Mouse (Mus musculus) telencephalon, adult 2 months (tissue): ENCODE data around the gene Scn9a.

Experiments
- DNase-seq: peaks from one replicate; pipeline ENCODE4 v3.0.0-alpha.2; 2011; ENCODE audit warnings: low read depth, low spot score

The Scn9a gene

DNA sequence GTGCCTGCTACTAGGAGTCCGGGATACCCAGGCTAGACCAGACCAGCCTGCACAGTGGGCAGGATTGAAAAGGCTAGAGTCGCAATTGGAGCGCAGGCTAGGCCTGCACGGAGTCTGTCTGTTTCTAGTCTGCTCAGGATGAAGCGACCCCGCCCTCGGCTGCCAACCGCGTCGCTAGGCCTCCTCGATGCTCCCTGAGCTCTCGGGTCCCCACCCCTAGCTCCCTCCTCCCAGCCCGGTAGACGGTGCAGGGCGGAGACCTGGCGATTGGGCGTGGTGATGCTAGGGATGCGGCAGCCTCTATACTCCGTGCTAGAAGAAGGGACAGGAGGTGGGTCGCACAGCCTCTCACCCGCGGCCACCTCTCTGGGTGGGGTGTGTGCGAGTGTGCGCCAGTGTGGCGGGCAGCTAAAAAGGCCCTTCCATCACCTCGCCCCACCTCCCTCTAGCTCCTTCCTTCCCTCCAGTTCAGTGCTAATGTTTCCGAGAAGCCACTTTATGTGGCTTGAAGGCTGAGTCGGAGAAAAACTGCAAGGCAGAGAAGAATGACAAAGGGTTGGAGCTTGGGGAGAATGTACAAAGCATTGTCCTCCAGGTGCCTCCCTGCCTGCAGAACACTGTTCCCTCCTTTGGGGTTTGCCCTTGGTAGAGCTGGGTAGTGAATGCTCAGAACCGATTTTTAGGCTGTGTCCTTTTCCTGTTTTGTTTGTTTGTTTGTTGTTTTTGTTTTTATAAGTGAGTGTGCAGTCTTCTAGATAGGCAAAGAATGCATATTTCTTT is at the start of gene Scn9a:
Gene Scn9a, minus strand, starts transcription at position 383 of the 780 bp plus-strand sequence.
- peak; percentile 34 for DNase-seq

DNA sequence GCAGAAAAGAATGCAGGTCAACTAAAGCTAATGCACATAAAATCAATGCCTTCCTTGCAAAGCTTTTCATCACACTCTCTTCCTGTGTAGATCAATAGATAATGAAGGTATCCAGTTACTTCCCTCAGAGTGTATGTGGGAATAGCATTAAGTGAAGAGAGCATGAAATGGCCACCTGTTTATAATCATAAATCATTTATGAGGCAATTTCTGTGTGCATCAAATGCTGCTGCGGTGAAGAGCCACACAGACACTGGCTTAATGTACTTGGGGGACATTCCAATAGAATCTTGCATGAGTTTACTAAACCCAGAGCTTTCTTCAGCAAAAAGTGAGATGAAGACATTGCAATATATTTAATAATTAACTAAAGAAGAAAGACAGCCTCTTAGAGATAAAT is 27.2 kb upstream of the Scn9a start:
- DNase-seq, result no peak

DNA sequence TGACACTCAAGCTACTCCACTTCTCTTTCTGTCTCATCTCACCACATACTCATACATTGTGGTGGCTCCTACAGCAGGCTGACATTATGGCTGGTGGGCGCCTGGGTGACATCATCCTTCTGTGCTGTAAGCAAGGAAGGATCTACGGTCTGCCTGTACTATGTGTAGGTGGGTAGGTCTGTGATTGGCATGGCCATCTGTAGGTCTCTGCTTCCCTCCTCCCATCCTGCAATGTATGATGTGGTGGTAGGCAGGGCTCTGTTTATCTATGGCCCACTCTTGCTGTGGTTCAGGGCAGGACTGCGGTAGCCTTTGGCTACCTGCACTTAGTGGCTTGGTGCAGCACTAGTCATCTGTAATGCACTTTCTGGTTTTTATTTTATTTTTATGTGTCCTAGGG is 21.7 kb upstream of the Scn9a start:
- no peak for DNase-seq

DNA sequence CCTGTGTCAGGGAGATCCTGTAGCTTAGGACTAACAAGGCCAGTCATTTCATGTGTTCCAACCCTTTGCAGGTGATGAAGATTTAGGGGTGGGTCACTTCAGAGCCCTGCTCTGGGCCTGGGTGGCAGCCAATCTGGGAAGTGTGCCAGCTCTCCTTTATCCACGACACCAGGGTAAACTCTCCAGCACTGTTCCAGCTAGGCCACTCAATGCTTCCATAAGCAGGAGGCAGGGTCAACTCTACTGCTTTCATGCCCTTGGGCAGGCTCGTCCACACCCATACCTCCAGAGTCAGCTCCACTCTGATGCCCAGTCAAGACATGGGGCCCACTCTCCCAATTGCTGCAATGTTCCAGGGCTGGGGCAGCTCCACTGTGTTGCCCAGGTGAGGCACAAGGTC is 20.7 kb upstream of the Scn9a start:
- DNase-seq, result no peak

DNA sequence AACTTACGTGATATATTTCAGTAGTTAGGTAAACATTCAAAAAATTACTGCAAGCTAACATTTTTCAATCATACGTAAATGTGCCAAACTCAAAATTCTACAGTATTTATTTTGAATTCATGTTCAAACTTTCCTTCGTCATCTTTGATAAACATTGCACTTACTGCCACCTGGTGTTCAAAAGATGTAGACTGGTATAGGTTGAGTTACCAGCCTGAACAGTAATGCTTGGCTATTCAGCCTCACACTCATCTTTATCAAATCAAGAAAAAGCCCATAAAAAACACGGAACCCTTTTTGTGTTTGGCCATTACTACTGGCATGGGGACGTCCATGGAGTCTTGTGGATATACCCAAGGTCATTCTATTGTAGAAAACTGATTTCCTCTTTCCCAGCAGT is 9.6 kb upstream of the Scn9a start:
- no peak for DNase-seq

DNA sequence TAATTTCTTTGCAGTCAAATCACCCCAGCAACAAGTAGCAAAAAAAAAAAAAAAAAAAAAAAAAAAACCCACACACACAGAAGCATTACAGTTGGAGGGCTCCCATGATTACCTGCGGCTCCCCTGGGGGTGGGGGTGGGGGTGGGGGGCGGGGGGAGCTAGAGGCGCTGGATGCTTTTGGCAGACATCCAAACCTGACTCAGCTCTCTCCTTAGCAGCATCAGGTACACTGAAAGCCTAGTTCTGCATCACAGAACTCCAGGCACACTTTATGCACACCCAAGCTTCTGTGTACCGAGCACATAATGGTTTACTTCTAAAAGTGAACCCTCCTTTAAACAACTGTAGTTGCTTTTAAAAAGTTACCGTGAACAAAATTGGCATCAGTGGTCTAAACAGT is 2.0 kb downstream of the Scn9a start:
- DNase-seq, result no peak

DNA sequence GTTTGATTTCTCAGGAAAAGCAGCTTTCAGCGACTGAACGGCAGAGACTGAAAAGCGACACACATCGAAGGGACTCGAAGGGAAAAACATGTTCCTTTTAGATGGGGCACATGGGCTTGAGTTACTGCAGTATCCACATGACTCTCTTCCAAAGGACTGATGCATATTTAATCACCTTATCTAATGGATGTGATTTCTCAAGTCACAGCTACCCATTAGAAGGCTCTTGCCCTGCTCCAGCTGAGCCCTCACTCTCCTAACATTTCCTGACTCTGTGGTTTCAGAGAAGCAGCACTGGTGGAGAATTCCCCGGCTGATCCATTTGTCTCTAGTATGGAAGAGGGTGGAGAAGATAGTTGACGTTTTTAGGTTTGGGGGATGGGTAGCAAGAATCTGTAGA is 23.7 kb downstream of the Scn9a start:
- DNase-seq, result no peak

DNA sequence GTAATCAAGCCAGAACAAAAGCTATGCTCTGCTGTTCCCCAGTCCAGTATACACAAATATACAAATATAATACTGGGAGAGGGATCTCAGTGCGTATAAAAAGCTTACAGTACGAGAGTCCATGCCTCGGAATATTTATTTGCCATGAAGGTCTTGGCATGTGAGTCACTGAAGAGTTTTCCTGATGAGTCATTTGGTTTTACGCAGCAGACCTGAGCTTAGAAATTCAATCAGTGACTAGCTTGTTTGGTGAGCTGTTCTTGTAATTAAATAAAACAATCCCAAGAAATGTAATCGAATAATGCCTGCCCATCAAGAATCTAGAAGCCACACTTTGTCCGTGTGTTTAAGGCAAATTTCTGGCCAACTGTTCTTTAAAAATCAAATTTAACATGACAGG is 37.4 kb downstream of the Scn9a start:
- DNase-seq, result no peak

DNA sequence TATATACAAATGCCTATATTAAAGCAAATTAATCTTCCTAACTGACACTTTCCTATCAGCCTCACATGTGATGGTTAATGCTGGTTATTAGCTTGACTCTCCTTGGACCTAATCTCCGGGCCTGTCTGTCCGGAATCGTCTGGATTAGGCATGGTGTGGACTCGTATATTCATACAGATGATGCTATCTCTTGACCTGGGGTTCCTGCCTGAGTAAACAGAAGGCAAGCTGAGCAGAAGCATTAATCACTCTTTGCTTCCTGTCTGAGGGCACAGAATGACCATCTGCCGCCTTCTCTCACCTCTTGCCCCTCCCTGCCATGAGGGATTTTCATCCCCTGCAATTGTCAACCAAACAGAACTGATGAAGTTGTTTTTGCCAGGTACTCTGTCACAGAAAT is 38.6 kb downstream of the Scn9a start:
- no peak for DNase-seq

DNA sequence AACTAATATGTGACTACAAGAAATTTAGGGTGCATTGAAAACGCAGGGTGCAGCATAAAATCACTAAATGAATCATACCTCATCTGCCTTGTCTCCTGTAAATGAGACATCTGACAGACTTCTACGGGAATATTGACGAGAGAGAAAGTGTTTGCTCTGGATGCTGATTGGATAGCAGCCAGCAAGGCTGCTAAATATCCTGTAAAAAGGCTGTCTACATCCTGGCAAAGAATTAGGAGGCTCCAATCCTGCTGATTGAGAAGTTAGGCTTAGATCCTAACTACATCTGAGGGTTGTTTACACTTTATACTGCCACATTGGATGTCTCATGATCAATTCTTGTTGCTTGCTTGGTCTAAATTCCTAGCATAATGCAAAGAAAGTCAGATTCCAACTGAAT is 44.6 kb downstream of the Scn9a start:
- no peak for DNase-seq

DNA sequence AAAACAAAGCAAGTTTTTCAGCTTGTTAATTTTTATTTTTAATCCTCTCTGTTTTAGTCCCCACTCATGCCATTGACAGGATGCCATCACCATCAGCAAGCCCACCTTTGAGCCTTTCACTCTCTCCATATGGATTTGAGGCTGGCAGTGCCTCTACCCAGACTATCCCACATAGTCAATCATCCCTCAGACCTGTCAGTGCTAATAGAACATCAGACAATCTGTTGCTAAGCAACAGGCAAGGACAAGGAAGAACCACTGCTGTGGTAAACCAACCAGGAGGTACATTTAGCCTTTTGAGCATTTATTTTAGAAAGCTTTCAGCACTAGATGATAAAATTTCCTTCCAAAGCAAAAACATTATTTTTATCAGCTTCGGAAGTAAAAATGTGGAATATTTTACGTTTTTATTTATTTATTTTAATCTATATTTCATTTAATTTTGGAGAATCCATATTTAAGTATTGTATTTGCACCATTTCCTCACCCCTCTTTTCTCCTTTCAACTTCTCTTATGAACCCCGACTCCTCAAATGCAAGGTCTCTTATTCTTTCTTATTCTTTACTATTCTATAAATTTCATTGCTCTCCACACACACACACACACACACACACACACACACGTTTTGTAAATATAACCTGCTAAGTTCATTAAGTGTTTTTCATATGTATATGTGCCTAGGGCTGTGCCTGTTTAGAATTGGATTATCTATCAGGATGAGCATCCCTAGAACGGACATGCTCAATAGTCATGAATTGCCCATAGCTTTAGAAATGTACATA is 54.5 kb downstream of the Scn9a start:
- DNase-seq, result peak; percentile 31

DNA sequence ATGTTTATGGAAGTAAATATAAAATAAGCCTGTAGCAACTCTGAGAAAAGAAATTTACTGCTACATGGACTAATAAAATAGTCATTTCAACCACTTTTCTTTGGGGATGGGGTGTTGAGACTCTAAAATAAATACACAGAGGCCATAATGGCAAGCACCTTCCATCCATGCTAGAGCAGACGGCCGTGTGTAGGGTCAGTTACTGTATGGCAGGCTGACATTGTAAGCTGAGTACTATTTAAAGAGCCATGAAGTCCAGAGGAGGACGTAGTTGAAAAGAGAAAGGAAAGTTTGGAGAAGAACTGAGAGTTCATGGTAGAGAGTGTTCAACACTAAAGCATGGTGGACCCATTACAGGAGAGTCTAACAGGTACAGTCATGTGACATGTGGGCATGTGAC is 86.5 kb downstream of the Scn9a start:
- no peak for DNase-seq

DNA sequence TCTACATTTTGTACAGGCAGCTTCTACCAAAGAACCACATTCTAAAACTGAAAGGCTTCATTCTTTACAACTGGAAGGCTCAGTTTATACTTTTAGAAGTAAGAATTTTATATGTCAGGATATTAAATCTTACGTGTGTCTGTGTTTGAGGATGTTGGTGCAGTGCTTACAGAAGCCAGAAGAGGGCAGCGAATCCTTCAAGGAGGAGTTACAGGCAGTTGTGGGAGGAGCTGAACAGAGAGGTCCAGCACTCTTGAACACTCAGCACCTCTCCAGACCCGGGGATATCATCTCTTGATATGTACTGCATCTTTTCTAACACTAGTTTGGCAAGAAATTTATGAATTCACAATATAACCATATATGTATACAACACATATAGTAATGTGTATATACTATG is 114.8 kb downstream of the Scn9a start:
- DNase-seq, result no peak

DNA sequence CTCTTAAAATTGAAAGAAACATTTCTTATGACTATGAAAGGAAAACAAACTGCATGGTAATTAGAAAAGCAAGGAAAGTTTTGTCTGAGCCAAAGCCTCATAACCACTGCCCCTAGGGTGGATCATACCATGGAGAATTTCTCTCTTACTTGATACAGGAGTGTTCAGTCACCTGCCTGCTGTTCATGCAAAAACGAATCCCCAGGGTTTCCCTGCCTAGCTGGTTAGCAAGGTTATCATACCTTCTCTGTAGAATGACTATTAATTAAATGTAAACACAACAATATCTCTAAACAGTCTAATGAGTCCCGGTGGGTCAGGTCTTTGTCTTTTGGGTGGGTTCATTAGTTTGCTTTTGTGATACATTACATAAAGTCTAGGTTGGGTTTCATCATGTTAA is 123.3 kb downstream of the Scn9a start:
- DNase-seq, result no peak

DNA sequence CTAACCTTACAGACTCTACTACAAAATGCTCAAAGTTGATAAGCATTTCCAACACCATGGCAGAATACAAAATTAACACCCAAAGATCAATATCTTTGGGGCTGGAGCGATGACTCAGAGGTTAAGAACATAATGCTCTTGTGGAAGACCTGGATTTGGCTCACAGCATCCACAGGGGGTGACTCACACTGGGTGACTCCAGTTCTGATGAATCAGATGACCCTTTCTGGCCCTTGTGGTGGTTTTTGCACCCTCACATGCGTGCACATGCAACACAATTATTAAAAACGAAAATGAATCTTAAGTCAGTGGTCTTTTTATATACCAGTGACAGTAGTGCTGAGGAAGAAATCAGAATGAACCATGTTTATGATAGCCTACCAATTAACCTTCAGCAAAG is 126.7 kb downstream of the Scn9a start:
- DNase-seq, result no peak

DNA sequence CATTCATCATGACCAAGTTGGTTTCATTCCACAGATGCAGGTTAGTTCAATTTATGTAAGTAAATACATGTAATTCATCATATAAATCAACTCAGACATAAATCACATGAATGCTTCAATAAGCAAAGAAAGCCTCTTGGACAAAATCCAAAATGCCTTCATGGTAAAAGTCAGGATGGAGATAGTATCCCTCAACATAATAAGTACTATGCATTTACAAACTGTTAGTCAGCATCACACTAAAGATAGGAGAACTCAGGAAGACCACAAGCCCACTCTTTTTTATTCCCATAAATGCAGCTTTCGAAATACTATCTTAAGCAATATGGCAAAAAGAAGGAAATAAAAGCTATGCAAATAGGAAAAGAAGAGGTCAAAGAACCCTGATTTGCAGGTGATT is 127.1 kb downstream of the Scn9a start:
- DNase-seq, result no peak

DNA sequence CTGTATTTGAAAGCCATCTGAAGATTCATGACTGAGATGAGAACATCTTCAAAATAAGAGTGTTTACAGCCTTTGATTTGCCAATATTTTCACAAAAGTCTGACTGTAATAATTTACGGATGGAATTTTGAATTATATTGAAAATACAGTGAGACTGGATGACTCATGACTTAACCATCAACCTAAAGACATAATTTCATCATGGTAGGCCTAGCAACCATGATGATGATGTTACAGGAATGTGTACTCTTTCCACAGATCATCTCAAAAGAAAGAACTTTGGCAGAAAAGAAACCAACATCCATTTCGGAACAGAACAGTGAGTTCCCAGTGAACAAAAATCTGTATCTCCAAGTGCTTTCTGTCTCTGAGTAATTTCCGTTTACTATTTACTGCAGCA is 132.6 kb downstream of the Scn9a start:
- no peak for DNase-seq

DNA sequence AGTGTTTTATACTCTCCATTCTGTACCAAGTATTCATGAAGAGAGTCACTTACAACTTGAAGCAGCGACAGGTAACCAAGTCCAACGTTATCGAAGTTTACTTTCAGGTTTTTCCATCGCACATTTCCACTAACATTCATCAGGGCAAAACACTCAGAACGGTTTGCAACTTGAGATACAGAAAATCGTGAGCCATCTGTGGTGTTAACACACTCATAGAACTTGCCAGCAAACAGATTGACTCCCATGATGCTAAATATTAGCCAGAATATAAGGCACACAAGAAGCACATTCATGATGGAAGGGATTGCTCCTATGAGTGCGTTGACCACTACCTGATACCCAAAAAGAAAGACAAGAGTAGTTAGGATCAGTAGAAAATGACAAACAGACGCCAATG is 140.2 kb downstream of the Scn9a start:
- DNase-seq, result peak; percentile 10

DNA sequence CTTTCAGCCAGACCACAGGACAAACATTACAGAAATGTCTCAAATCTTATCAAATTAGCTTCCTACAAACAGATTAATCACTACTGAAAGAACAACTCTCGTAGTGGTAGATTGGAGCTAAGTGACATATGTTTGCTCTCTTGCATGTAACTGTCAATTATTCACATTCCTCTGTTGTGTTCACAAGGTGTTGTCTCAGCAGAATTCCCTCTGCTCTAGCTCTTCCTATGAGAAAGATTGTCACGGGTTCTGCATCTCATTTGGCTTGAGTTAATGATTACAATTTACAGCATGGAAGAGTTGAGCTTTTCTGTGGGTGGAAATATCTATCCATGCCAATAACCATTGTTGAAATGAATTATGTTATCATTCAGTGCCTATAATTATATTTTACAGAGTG is 156.4 kb downstream of the Scn9a start:
- no peak for DNase-seq

DNA sequence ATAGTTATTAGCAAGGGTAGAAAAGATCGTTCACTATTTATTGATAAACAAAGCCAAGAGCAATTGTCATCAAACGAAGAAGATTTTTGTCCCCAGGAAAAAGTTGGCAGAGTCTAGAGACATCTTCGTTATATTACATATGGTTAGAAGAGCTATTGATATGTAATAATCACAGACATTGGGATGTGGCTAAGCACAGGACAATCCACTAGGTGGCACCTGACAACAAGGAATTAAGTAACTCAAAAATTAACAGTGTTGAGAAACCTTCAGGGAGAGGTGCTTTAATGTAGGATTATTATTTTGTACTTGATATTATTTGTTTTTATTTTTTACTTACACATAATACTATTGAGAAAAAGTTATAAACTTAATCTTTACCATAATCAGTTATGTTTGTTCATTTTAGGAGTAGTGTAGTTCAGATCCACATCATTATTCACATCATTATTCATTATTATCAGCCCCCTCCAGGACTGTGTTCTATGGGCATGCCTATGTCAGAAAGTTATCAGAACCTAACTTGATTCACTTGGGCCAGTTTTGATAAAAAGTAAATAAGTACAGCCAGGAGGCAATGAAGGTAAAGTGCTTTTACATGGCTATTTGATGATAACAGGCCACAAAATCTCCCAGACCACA is 161.5 kb downstream of the Scn9a start:
- DNase-seq, result peak; percentile 29

DNA sequence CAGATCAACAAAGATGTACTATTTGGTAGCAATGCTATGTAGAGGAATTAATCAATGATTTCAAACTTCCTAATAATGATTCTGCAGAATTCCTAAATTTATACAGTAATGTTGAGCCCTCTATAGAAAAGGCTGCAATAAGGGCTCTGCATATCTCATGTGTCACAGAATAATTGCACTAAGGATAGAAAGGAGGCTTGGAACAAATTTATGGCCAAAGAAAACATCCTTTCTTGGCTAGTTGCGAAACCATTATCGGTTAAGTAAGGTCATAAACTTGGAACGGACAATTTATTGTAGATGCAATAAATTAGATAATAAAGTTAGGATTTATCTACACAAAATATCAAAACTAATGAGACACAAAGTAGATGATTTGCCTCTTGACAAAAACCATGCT is 169.3 kb downstream of the Scn9a start:
- DNase-seq, result no peak

DNA sequence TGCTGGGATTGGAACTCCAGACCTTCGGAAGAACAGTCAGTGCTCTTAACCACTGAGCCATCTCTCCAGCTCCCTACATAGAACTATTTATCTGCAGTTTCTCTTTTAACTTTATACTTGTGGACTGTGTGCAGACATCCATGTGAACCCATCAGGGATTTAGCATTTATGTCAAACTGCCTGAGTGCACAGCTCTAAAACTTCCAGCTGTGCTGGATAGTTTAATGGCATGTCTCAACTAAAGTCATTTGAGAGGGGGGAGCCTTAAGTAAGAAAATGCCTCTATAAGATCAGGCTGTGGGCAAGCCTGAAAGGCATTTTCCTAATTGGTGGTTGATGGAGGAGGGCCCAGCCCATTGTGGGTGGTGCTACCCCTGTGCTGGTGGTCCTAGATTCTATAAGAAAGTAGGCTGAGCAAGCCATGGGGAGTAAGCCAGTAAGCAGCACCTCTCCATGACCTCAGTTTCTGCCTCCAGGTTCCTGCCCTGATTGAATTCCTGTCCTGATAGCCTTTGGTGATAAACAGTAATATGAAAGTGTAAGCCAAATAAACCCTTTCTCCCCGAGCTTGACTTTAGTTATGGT is 169.8 kb downstream of the Scn9a start:
- no peak for DNase-seq
